Mouse (Mus musculus) ovary, postnatal 36 days (tissue): ENCODE results near the gene Wnk1.
"Not testable (repeated sequence)": the region's sequence is repeated elsewhere in the genome, so short reads cannot be mapped to it uniquely, and the experiment has no call there.

Source experiments
- DNase-seq: peaks from one replicate; pipeline ENCODE4 v3.0.0; 2022; ENCODE audit warnings: low spot score, mixed read lengths

Wnk1 gene

GRCm38 (mm10) chr6:120038366-120039255 lies at the start of gene Wnk1:
TSS of gene Wnk1 (minus strand) at chr6:120038672.
- DNase-seq = peak; percentile 98

- not testable (repeated sequence) for DNase-seq
Measured at GRCm38 (mm10) chr6:120087041-120087440, 48.6 kb upstream of the Wnk1 start.

GRCm38 (mm10) chr6:120085832-120086231 lies 47.4 kb upstream of the Wnk1 start:
- DNase-seq = no peak

- DNase-seq = no peak
Measured at GRCm38 (mm10) chr6:120084983-120085382, 46.5 kb upstream of the Wnk1 start.

GRCm38 (mm10) chr6:120083442-120083841 lies 45.0 kb upstream of the Wnk1 start:
- no peak for DNase-seq

- DNase-seq = no peak
Measured at GRCm38 (mm10) chr6:120082951-120083411, 44.5 kb upstream of the Wnk1 start.

- no peak for DNase-seq
Measured at GRCm38 (mm10) chr6:120082251-120082950, 43.9 kb upstream of the Wnk1 start.

- DNase-seq = no peak
Measured at GRCm38 (mm10) chr6:120081516-120081915, 43.0 kb upstream of the Wnk1 start.

- no peak for DNase-seq
Measured at GRCm38 (mm10) chr6:120079547-120079946, 41.1 kb upstream of the Wnk1 start.

GRCm38 (mm10) chr6:120076619-120077450 lies 38.4 kb upstream of the Wnk1 start:
- no peak for DNase-seq

GRCm38 (mm10) chr6:120072630-120073029 lies 34.2 kb upstream of the Wnk1 start:
- no peak for DNase-seq

GRCm38 (mm10) chr6:120069546-120069945 lies 31.1 kb upstream of the Wnk1 start:
- no peak for DNase-seq

- no peak for DNase-seq
Measured at GRCm38 (mm10) chr6:120065552-120066177, 27.2 kb upstream of the Wnk1 start.

- no peak for DNase-seq
Measured at GRCm38 (mm10) chr6:120064627-120065026, 26.2 kb upstream of the Wnk1 start.

GRCm38 (mm10) chr6:120062934-120063333 lies 24.5 kb upstream of the Wnk1 start:
- no peak for DNase-seq

- DNase-seq = no peak
Measured at GRCm38 (mm10) chr6:120055666-120056540, 17.4 kb upstream of the Wnk1 start.

- DNase-seq = no peak
Measured at GRCm38 (mm10) chr6:120054412-120054811, 15.9 kb upstream of the Wnk1 start.

- no peak for DNase-seq
Measured at GRCm38 (mm10) chr6:120047705-120048292, 9.3 kb upstream of the Wnk1 start.

- no peak for DNase-seq
Measured at GRCm38 (mm10) chr6:120045406-120045805, 6.9 kb upstream of the Wnk1 start.

GRCm38 (mm10) chr6:120042632-120043220 lies 4.3 kb upstream of the Wnk1 start:
- DNase-seq = no peak
